ENCODE assay signal across 24 mouse cellular contexts in the genomic region with DNA sequence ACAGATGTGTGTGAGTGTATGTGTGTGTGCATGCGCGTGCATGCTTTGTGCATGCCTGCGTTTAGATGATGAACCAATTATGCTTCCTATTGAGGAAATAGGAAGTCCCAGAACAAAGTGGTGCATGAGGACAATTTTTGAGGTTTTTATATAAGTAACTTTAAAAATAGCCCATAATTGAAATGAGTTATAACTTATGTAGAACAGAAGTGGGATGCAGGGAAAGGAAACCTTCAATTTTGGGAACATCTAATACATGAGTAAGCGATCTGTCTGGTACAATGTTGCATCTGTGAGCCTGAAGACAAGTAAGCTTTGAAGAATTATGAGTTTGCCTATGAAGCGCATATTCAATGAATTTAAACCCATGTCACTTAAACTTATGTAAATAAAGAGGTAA.
DNase-seq lines count a peak whose midpoint lies in the region; ATAC-seq lines count a peak whose summit lies in the region.
"Had no signal": no experiment of that assay in that cellular context is flagged by ENCODE, and none has a peak within 500 bp of the region (broad histone marks: within the 10 kb centered on the region; RNA-seq: fewer than 3 reads in every experiment).

No protein-coding gene starts in this region.

- H3K9ac ChIP-seq in kidney, embryonic 14.5 days (ENCODE audit: low read depth, low read length): no peak overlapping the region

- intact Hi-C loops in gastrocnemius, postnatal 36 days (cut with DNase I): no loop called here

- no peak overlapping the region for H3K27ac ChIP-seq in kidney, embryonic 14.5 days (ENCODE audit: low read depth, low read length)

- ATAC-seq in frontal cortex, adult (ENCODE audit: low TSS enrichment): peak; percentile 98
- no peak for ATAC-seq in kidney, embryonic 14.5 days (ENCODE audit: low FRiP score, low TSS enrichment)
- ATAC-seq: activated CD4-positive, CD25-positive, alpha-beta regulatory T cell, adult 4 months; CD4-positive, CD25-positive, alpha-beta regulatory T cell, adult 4 months; Patski had no signal

- no peaks in the 10 kb centered on the region for H3K9me3 ChIP-seq in kidney, embryonic 14.5 days (ENCODE audit: control insufficient read depth, low read length)
- H3K9me3 ChIP-seq: G1E had no signal

- H3K27me3 ChIP-seq in kidney, embryonic 14.5 days (ENCODE audit: control insufficient read depth, insufficient read depth, low read length): no peaks in the 10 kb centered on the region
- H3K27me3 ChIP-seq: CH12.LX, Patski had no signal

- no peak overlapping the region for H3K4me2 ChIP-seq in kidney, embryonic 14.5 days (replicated peaks; ENCODE audit: low read depth, low read length)

- H3K4me3 ChIP-seq in kidney, embryonic 14.5 days (ENCODE audit: low read length): no peak overlapping the region

- DNase-seq in frontal cortex, postnatal 10 days (ENCODE audit: low spot score in 2 of 2): no peak
- peak; percentile 12 for DNase-seq in 416B (ENCODE audit: low read depth)
- peak; percentile 53 for DNase-seq in brain, adult 2 months (ENCODE audit: low read depth, low spot score)
- peak; percentile 32 for DNase-seq in telencephalon, adult 2 months (ENCODE audit: low read depth, low spot score)
- DNase-seq in gastrocnemius, postnatal 36 days: no peak
- no peak for DNase-seq in neural tube, embryonic 10.5 days (ENCODE audit: extremely low spot score, low spot score)
- DNase-seq: adrenal gland, adult 2 months; adrenal gland, adult 8-10 months; adrenal gland, postnatal 10 days; adrenal gland, postnatal 14 days; adrenal gland, postnatal 25 days; adrenal gland, postnatal 36 days; B cell, adult 2 months; cerebellum, adult 11 months; cerebellum, adult 11-12 months; cerebellum, adult 18-20 months; cerebellum, adult 2 months had no signal

- no peaks in the 10 kb centered on the region for H3K4me1 ChIP-seq in kidney, embryonic 14.5 days (ENCODE audit: control insufficient read depth, insufficient read depth, low read length)

- H3K36me3 ChIP-seq in kidney, embryonic 14.5 days (ENCODE audit: control insufficient read depth, insufficient read depth, low read length): no peaks in the 10 kb centered on the region
- H3K36me3 ChIP-seq: G1E had no signal

- 98% methylated on average over 5 of the region's 5 CpGs for WGBS in kidney, embryonic 14.5 days

Comparison
In these comparisons a context has a peak if more than half of its experiments do, and no peak if none do; other contexts are left out.
1. DNase-seq: peak in 416B (single experiment), brain, adult 2 months (single experiment) and telencephalon, adult 2 months (single experiment); none in frontal cortex, postnatal 10 days (0 of 2), gastrocnemius, postnatal 36 days (0 of 2) and neural tube, embryonic 10.5 days (single experiment).